Comparison of ENCODE assay signal across 20 mouse cellular contexts in the genomic region with DNA sequence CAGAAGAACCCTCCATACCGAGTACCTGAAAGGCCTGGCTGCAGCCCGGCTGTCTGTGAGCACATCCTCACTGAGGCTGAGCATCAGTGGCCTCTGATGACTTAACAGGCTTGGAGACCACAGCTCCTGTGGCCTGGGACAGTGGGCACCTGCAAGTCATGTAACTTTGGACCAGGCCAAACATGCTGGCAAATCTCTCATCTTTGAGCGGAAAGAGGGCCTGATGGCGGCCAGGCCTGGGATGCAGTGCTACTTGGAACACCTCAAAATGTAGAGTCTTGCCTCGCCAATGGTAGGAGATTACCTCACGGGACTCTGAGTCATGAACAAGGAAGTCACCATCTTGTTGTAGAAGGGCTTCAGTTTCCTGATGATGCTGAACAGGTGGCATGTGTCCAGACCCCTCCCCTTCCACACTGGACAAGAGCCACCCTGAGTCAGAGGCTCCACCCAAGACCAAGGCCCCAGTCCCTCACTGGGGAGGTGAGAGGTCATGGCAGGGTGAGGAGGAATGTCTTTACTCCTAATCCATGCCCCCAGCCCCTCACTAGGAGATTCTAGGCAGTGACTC. TPM values are rescaled to one million over a fixed set of nuclear protein-coding genes. Genes with fewer than 3 reads are reported as not detected.
DNase-seq lines count a peak whose midpoint lies in the region; ATAC-seq and TF ChIP-seq lines count a peak whose summit lies in the region.
"Had no signal": no experiment of that assay in that cellular context is flagged by ENCODE, and none has a peak within 500 bp of the region (broad histone marks: within the 10 kb centered on the region; RNA-seq: fewer than 3 reads in every experiment).

No protein-coding gene starts in this region.

- WGBS in lung, postnatal 0 days, result 85% methylated on average over 6 of the region's 6 CpGs

- H3K4me2 ChIP-seq in lung, postnatal 0 days (replicated peaks; ENCODE audit: low read depth, low read length), result no peak overlapping the region
- H3K4me2 ChIP-seq: forebrain, embryonic 12.5 days; limb, embryonic 13.5 days; midbrain, embryonic 11.5 days; neural tube, embryonic 12.5 days had no signal

- TF ChIP-seq EP300 in lung, postnatal 0 days (IDR thresholded peaks at IDR 0.05), result no peak

- no peak overlapping the region for H3K9ac ChIP-seq in lung, postnatal 0 days (replicated peaks; ENCODE audit: low read depth)
- H3K9ac ChIP-seq: forebrain, embryonic 12.5 days; limb, embryonic 13.5 days; liver, embryonic 14.5 days; neural tube, embryonic 12.5 days had no signal

- H3K4me1 ChIP-seq in lung, postnatal 0 days (ENCODE audit: insufficient read depth, low read depth, low read length), result no peaks in the 10 kb centered on the region
- H3K4me1 ChIP-seq: neural tube, embryonic 12.5 days had no signal

- no peaks in the 10 kb centered on the region for H3K9me3 ChIP-seq in lung, postnatal 0 days (ENCODE audit: low read length)
- H3K9me3 ChIP-seq: forebrain, embryonic 12.5 days; limb, embryonic 13.5 days; neural tube, embryonic 12.5 days had no signal

- no peaks in the 10 kb centered on the region for H3K27me3 ChIP-seq in lung, postnatal 0 days (replicated peaks; ENCODE audit: insufficient read depth, low read length)
- H3K27me3 ChIP-seq: neural tube, embryonic 12.5 days had no signal

- no peak overlapping the region for H3K4me3 ChIP-seq in gastrocnemius, adult 2 months
- no peak overlapping the region for H3K4me3 ChIP-seq in lung, postnatal 0 days (ENCODE audit: low read depth, low read length)
- H3K4me3 ChIP-seq: forebrain, embryonic 12.5 days; limb, embryonic 13.5 days; neural tube, embryonic 12.5 days had no signal

- TF ChIP-seq CTCF in gastrocnemius, adult 2 months (IDR thresholded peaks at IDR 0.05), result no peak
- TF ChIP-seq CTCF in lung, postnatal 0 days (IDR thresholded peaks at IDR 0.05), result no peak

- 0 out of 2 replicates have a peak, but pooled peaks cover 4% of the 10 kb centered on the region for H3K36me3 ChIP-seq in lung, postnatal 0 days (ENCODE audit: insufficient read depth, low read length)

- H3K27ac ChIP-seq in gastrocnemius, adult 2 months, result peak overlapping the region; percentile 53
- H3K27ac ChIP-seq in lung, postnatal 0 days (ENCODE audit: low read length), result no peak overlapping the region
- H3K27ac ChIP-seq: forebrain, embryonic 12.5 days; hindbrain, postnatal 0 days; limb, embryonic 13.5 days; liver, embryonic 14.5 days; macrophage; neural tube, embryonic 12.5 days had no signal

- intact Hi-C loops in gastrocnemius, adult 2 months (cut with DNase I), result no loop called here
- intact Hi-C loops in heart, postnatal 25 days (cut with DNase I), result no loop called here

- peak; percentile 73 for DNase-seq in gastrocnemius, adult 2 months
- no peak for DNase-seq in gastrocnemius, postnatal 10 days
- peak; percentile 46 to 60 for DNase-seq in lung, adult 18-20 months
- DNase-seq in lung, postnatal 0 days (ENCODE audit: low spot score), result no peak
- DNase-seq in NIH3T3 (ENCODE audit: low read depth), result peak; percentile 87
- peak; percentile 49 for DNase-seq in heart, postnatal 25 days (ENCODE audit: low spot score)
- DNase-seq in embryo, embryonic 11 days, result no peak
- no peak for DNase-seq in cerebellum, postnatal 25 days
- DNase-seq: cerebellum, postnatal 10 days; kidney, adult 11 months; kidney, postnatal 25 days; right cerebral cortex, postnatal 14 days; thymus, postnatal 25 days had no signal

- ATAC-seq in lung, postnatal 0 days, result no peak
- ATAC-seq: hindbrain, postnatal 0 days had no signal

RNA-seq across cellular contexts. Expression of gene Vav1, which starts 11.3 kb away (rescaled TPM):
- total RNA-seq in gastrocnemius, adult 2 months (2021), result under 1 TPM; 0.46 to 0.56 TPM
- 1 to 10 TPM; 1.5 to 2.4 TPM for total RNA-seq in gastrocnemius, postnatal 10 days (2021)
- polyA plus RNA-seq in lung, postnatal 0 days (2015; fragmentation: Nextera tagmentation; extraction: Ambion mirVana), result 4.8 and 5.4 TPM in 2 replicates
- total RNA-seq in heart, postnatal 25 days (2021), result 1 to 10 TPM; 1.5 to 1.7 TPM

RNA-seq across cellular contexts. Expression of gene Trip10, which starts 18.4 kb away (rescaled TPM):
- total RNA-seq in gastrocnemius, adult 2 months (2021), result 100 to 1,000 TPM; 170 to 176 TPM
- total RNA-seq in gastrocnemius, postnatal 10 days (2021), result 10 to 100 TPM; 69.1 to 74.4 TPM
- polyA plus RNA-seq in lung, postnatal 0 days (2015; fragmentation: Nextera tagmentation; extraction: Ambion mirVana), result 46.4 and 58.9 TPM in 2 replicates
- 100 to 1,000 TPM in 1 of 2 experiments, 10 to 100 TPM in 1; 90.6 to 107 TPM for total RNA-seq in heart, postnatal 25 days (2021)

RNA-seq across cellular contexts. Expression of gene Gpr108, which starts 19.4 kb away (rescaled TPM):
- total RNA-seq in gastrocnemius, adult 2 months (2021), result 10 to 100 TPM; 24.0 to 24.4 TPM
- 10 to 100 TPM; 22.0 to 23.8 TPM for total RNA-seq in gastrocnemius, postnatal 10 days (2021)
- polyA plus RNA-seq in lung, postnatal 0 days (2015; fragmentation: Nextera tagmentation; extraction: Ambion mirVana), result 48.4 and 48.8 TPM in 2 replicates
- 10 to 100 TPM; 26.1 to 29.5 TPM for total RNA-seq in heart, postnatal 25 days (2021)

RNA-seq across cellular contexts. Expression of gene C3, which starts 39.7 kb away (rescaled TPM):
- total RNA-seq in gastrocnemius, adult 2 months (2021), result 10 to 100 TPM; 10.3 to 24.5 TPM
- 1 to 10 TPM; 1.6 to 3.5 TPM for total RNA-seq in gastrocnemius, postnatal 10 days (2021)
- 50.2 and 55.0 TPM in 2 replicates for polyA plus RNA-seq in lung, postnatal 0 days (2015; fragmentation: Nextera tagmentation; extraction: Ambion mirVana)
- total RNA-seq in heart, postnatal 25 days (2021), result 10 to 100 TPM; 47.1 to 80.7 TPM

Comparison
In these comparisons a context has a peak if more than half of its experiments do, and no peak if none do; other contexts are left out.
1. DNase-seq: peak in gastrocnemius, adult 2 months (single experiment), lung, adult 18-20 months (2 of 2), NIH3T3 (single experiment) and heart, postnatal 25 days (single experiment); none in gastrocnemius, postnatal 10 days (single experiment), lung, postnatal 0 days (single experiment), embryo, embryonic 11 days (single experiment) and cerebellum, postnatal 25 days (0 of 2).